Mouse (Mus musculus) olfactory bulb, adult 2 months (tissue): Measurements from ENCODE around the gene H2-M10.6.

Experiments
- CTCF ChIP-seq: fragments of 200-500 bp; IDR thresholded peaks from 2 replicates; pipeline ENCODE4 v1.5.1; 2012; ENCODE audit warnings: low read depth, mild to moderate bottlenecking, low read length, moderate library complexity; ENCODE audit not compliant: insufficient read depth
- POLR2A ChIP-seq: fragments of 200-500 bp; IDR thresholded peaks from 2 replicates; pipeline ENCODE4 v1.6.1; 2012; ENCODE audit warnings: mild to moderate bottlenecking, low read depth, low read length, moderate library complexity; ENCODE audit not compliant: insufficient read depth

DNA sequence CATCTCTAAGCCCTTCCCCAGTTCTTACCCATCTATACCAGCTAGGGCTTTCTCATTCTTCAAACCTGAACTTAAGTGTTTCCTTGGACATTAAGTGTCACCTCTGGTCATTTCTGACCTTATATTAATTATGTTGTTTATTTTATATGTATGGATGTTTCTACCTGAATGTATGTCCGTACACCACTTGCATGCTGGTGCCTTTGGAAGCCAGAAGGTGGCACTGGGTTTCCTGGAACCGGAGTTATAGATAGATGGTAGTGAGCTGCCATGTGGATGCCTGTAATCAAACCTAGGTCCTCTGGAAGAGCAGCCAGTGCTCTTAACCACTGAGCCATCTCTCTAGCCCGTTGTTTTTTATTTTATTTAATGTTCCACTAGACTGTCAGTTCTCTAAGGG is 43.5 kb downstream of the H2-M10.6 start:
- TF ChIP-seq CTCF (no peak), POLR2A (no peak)
